Mouse (Mus musculus): ENCODE data around the gene Ip6k2.

DNA sequence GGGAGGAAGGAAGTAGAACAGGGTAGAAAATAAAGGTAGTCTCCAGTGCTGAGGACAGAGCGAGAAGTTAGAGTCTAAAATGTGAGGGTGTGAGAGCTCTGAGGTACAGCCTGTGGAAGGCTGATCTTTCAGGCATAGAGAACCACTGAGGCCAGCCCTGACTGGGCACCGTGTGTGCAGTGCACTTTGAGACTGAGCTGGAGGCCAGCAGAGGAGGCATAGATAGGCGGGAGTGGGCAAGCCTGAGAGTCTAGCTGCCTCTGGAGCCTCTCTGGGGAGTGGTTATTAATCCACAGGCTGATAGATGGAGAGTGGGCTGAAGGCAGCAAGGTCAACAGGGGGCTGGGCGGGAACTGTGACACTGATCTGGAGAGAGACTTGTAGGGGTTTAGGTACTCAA is 1.7 kb upstream of the Ip6k2 start:
- TF ChIP-seq CTCF (IDR thresholded peaks at IDR 0.05; ENCODE audit: borderline replicate concordance, control insufficient read depth, extremely low read depth, insufficient read depth, low read length, poor library complexity) (no peak), POLR2A (IDR thresholded peaks at IDR 0.05; ENCODE audit: control insufficient read depth, extremely low read depth, insufficient read depth, low read length, poor library complexity) (no peak)

All from thymus, adult 2 months (tissue).